Mouse (Mus musculus): ENCODE measurements around the gene Rxra. TPM values are rescaled to one million over a fixed set of nuclear protein-coding genes. Genes with fewer than 3 reads are reported as not detected.

The Rxra gene
- 10 to 100 TPM; 58.4 to 59.3 TPM for total RNA-seq (2021)
- long read RNA-seq, experiment 1, full-length matches to known transcripts: 7 of 25 reads
- long read RNA-seq, experiment 1, partial matches to known transcripts: 18 of 25 reads
- long read RNA-seq, experiment 1, other reads (novel, unspliced or antisense): 0 of 25 reads
- long read RNA-seq, experiment 2, full-length matches to known transcripts: 10 of 50 reads
- long read RNA-seq, experiment 2, partial matches to known transcripts: 39 of 50 reads
- long read RNA-seq, experiment 2, other reads (novel, unspliced or antisense): 1 of 50 reads

DNA sequence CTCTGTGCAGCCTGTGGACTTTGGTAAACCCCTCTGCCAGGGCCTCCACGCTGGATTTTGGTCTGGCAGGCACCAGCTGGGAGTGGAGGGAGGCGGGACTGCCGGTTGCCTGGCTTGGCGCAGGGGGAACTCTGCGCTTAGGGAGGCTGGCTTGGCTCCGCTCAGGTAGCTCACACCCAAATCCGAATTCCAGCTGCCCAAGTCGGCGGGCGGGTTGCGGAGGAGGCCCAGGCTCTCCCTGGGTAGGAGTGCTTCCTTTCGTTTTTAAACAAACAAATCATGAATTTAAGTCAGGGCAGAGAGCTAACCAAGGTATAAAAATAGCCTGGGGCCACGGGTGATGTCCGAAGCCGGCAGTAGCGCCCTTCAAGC, at the start of gene Rxra:
Gene Rxra (plus strand): TSS at position 335 of the 372 bp plus-strand sequence.
- no peak for DNase-seq (ENCODE audit: low spot score in 2 of 2)

GRCm38 (mm10) chr2:27626604-27627003, 49.6 kb upstream of the Rxra start:
- DNase-seq (ENCODE audit: low spot score in 2 of 2): no peak

GRCm38 (mm10) chr2:27630601-27631285, 45.5 kb upstream of the Rxra start:
- no peak for DNase-seq (ENCODE audit: low spot score in 2 of 2)

DNA sequence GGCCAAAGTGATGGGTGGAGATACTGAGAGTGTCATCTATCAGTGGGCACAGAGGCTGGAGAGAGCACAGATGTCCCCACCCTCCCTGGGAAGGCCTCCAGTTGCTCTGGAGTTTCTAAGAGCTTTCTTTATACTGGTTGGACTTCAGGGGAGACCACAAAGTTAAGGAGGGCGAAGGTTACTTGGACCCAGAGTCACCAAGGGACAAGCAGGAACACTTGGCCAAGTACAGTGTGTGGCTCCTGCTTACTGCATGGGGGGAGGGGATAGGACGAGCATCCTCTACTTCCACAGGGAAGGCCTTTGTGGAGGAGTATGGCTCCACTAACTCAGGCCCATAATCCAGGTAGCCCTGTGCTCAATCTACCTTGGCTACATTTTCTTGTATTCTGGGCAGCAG, 42.8 kb upstream of the Rxra start:
- DNase-seq (ENCODE audit: low spot score in 2 of 2): no peak

GRCm38 (mm10) chr2:27634018-27634417, 42.2 kb upstream of the Rxra start:
- DNase-seq (ENCODE audit: low spot score in 2 of 2): no peak

DNA sequence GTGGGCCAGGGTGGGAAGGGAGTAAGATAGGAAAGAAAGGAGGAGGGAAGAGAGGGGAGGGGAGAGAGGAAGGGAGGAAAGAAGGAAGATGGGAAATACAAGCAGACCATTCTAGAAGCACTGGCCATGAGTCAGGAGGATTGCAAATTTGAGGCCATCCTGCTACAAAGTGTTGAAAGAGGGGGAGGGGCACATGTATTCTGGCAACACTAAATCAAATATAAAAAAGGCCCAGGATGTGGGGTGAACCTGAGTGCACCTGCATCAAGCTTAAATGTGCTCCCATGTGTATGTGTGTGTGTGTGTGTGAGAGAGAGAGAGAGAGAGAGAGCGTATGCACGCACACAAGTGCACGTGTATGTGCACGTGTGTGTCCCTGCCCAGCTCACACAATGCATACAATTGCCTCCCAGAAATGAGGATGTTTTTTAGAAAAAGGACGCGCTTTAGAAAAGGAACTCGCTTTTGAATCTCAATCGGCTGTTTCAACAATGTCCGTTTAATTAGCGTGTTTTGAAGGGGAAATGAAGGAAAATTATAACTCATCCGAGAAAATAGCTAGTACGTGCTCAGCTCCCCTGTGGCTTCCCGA, 41.0 kb upstream of the Rxra start:
- no peak for DNase-seq (ENCODE audit: low spot score in 2 of 2)

DNA sequence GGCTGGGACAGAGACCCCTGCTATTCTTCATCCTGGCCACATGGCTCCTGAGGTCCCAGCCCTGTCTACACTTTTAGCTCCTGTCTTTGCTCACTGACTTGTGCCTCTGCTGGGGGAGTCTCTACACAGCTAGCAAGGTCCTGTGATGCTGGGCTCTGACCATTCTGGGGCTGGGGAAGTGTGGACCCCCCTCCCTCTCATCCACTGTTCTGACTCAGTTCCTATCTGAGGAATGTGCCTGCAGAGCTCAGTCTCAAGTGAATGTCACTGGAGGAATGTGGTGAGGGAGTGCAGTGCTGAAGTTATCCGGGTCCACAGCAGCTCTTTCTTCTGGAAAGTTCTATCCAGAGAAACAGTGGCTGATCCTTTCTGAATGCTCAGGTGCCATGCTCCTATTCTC, 39.4 kb upstream of the Rxra start:
- no peak for DNase-seq (ENCODE audit: low spot score in 2 of 2)

DNA sequence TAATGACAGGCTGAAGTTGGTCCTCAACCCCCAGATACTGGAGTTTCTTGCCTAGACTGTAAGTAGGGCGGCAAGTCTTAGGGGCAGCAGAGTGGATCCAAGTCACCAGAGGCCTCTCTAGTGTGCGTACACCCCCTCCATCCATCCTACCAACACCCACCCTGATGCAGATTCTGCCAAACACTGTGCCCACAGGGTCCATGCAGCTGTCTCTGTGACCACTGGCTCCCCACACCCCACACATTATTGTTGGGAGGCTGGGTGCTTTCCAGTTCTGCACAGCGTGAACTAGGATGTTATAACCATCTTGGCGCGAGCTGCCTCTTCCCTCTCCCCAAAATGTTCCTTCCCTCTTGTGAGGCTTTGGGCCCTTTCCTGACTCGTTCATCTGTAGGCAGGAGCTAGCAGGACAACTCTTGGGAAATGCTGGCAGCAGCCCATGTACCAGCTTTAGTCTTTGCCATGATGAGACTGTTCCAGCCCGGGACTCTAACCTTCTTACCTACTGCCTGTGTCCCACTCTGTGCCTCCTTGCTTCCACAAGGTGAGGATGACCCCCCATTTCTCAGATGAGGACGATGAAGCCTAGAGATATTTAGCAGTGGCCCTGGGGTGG, 38.9 kb upstream of the Rxra start:
- DNase-seq (ENCODE audit: low spot score in 2 of 2): no peak

DNA sequence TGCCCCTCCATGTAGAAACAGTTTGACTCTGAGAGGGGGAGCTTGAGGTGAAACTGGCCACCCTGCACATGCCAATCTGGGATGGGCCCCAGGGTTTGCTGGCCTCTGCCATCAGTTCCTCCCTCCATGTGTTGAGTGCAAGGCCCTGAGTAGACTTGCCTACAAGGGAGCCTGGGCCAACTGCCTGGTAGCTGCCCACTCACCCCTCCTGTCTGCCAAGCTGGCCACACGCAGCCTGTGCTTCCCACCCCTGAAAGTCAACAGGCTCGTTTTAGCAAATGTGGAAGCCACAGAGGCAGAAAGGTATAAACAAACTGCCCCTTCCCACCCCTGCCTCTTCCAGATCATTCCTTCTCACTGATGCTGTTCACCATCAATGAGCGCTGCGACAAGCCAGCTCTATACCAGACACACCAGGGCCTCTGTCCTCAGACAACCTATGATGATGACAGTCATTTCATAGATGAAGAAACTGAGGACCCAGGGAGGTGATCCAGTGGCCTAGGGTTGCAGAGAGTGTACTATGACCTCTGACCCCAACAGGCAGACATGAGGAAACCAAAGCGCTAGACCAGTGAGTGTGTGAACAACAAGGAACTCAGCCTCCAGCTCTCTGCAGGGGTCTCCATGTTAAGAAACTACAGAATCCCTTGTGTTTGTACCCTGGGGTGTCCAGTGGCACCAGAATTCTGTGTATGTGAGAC, 36.5 kb upstream of the Rxra start:
- no peak for DNase-seq (ENCODE audit: low spot score in 2 of 2)

- no peak for DNase-seq (ENCODE audit: low spot score in 2 of 2)
These were observed 35.2 kb upstream of the Rxra start for GRCm38 (mm10) chr2:27640900-27641479.

DNA sequence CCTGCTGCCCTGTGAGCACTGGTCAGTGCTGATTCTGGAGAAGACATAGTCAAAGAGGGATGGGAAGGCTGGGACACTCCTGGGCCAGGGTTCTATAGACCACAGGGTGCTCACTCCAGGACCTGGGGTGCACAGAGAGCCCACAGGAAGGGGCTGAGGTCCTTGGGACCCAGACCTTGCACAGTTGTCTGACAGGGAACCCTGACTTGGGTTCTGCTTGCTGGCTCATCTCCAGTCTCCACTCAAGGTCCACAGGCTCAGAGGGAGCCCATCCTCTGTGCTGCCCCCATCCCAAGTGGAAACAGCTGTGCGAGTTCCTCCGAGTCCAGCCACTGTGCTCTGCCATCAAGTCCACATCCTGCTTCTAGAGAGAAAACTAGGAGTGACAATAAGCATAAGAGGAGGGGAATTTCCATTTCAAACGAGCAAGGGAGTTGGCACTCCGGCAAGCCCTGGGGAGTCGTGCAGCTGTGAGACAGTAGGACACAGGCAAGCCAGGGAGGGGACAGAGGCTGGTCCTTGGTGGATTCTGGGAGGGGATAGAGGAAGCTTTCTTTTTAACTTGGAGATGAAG, 31.6 kb upstream of the Rxra start:
- DNase-seq (ENCODE audit: low spot score in 2 of 2): no peak

DNA sequence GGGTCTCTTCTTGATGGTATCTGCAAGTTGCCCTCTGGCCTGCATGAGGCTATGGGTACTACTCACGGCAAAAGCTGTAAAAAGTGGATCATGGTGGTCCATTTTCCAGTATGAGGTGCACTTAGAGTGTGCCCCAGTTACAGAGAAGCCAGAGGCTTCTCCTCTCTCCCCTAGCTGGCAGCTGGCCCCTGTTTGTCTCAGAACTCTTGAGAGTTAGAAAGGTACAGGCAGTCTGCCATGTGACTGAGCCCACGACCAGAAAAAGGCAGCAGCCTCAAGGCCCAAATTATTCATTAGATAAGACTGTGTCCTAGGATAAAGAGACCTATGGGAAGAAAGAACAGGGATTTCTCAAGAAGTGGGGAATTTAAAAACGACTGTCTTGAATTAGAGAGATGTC, 30.8 kb upstream of the Rxra start:
- DNase-seq (ENCODE audit: low spot score in 2 of 2): no peak

DNA sequence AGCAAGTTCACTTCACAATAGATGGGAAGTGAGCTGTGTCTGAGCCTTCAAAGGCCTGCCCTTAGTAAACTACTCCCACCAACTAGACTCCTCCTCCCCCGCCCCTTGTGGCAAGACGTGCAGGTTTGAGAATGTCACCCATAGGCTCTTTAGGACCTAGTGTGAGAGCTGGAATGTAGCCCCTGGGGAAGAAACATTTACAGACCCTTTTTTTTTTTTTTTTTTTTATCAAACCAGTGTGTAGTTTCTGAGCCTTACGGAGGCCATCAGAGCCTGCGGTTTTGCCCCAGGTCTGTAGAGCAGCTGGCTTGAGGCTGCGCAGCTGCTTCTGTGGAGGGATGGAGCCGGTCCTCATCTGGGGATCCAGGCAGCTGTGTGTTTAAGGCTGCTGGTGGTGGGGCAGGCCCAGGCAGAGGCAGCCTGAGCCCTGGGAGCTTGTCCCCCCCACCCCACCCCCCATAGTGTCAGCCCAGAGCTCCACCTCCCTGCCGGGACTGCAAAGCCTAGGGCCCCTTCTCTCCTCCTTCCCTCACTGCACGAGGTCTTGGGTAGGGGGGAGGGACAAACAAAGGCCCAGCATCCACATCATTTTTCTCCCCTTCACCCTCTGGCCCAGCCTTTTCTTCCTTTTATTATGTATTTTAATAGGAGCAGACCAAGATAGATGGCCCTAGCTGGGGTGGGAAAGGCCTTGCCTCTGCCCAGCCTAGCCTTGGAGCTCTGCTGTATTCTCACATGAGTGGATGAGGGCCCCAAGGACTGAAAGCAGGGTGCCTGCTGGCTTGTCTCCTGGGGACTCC, 26.2 kb upstream of the Rxra start:
- no peak for DNase-seq (ENCODE audit: low spot score in 2 of 2)

DNA sequence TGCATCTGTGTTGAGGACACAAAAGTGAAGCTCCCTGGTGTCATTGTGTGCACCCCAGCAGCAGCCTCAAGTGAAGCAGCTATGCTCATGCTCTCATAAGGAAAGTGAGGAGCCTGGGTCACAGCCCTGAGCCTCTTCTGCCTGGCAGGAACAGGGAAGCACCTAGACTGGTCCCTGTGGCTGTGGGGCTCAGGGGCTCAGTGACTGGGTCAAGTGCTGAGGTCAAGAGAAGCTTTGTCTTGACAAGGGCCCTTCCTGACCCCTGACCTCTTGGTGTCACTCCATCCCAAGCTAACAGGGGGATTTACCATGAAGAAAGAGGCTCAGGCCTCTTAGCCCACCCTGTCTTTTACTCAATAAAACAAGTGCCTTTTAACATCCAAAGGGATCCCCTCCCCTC, 25.2 kb upstream of the Rxra start:
- DNase-seq (ENCODE audit: low spot score in 2 of 2): no peak

- DNase-seq (ENCODE audit: low spot score in 2 of 2): no peak
These were observed 22.7 kb upstream of the Rxra start for GRCm38 (mm10) chr2:27653496-27654030.

DNA sequence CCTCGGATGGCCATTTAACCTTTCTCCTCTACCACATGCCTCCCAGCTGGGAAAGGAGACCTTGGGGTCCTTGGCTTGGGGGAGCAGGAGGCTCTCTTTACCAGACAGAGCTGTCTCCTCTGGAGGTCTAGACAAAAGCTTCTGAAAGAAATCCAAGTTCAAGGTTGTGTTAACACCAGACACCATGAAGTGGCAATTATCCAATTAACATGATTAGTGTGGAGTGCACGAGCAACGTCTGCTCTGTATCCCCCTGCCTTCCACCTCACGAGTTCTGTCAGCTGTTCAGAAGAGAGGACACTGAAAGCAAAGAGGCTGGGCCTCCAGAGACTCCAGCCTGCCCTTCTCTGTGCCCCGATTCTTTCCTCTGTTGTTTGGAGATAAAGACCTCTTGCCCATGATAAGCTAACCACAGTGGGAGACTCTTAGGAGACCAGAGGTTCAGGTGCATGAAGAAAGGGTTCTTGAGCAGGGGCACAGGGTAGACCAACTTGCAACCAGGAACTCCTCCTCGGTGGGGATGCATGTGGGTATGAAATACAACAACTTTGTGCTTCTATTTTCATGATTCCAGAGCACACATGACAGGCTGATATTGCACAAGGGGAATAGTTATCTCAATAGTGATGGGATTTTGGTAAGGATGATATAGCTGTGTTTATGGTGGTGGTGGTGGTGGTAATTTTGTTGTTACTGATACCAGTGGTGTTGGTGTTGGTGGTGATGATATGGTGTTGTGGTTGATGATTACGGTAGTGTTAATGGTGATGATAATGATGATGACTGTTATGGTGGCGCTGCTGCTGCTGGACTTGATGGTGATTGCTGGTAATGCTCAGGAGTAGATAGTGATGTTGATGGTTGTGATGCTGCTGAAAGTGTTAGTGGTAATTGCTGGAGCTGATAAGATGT, 21.7 kb upstream of the Rxra start:
- no peak for DNase-seq (ENCODE audit: low spot score in 2 of 2)

DNA sequence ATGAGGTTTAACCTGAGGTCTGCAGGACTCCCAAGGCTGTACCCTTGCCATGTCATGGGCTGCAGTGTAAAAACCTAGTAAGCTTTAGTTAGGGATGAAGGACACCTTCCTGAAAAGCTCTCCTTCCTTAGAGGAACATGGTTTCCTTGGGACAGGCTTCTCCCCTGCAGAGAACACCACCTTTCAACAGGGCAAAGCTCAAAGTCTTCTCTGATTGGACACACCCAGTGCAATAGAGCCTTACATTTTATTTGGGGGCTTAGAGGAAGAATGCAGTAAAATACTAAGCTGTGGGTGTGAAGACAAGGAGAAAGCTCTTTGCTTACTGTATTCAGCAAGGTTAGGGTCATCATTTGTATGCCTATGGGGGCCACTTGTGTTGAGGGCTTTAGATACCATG, 19.7 kb upstream of the Rxra start:
- no peak for DNase-seq (ENCODE audit: low spot score in 2 of 2)

DNA sequence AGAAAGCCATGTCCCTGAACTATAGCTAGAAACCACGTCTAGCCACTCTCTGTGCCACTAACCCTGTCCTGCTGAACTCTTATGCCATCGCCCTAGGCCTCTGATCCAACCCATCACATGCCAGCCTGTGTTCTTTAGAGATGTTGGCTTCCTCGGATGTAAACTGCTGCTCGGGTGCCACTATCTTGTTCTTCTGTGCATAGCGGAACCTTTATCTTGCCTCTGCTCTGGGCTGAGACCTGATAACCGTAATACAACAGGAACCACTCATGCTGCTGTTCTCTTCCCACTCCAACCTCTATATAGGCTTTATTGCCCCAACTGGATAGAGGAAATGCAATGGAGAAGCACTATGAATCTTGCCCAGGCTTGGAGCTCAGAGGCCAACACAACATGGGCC, 11.0 kb upstream of the Rxra start:
- DNase-seq (ENCODE audit: low spot score in 2 of 2): no peak

DNA sequence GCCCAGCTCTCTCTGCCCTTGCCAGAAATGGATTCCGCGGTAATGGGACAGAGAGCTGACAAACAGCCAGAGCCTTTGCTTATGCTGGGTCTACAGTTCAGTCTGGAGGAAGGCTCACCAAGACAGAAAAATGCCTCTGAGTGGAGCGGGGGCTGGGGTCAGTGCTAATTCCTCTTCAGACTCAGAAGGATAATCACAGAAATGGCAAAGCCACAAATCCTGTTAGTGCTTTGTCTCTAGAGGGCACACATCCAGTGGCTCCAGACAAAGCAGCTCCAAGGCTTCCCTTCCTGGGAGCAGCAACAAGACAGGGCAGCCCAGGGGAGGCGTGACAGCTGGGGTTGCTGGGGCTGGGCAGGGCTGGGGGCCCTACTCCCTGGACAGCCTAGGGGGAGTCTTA, 9.5 kb upstream of the Rxra start:
- DNase-seq (ENCODE audit: low spot score in 2 of 2): no peak

All from adrenal gland, postnatal 4 days (tissue).